Mouse (Mus musculus) liver, embryonic 16.5 days (tissue): Measurements from ENCODE around the gene Frem2. TPM values are rescaled to one million over a fixed set of nuclear protein-coding genes. Genes with fewer than 3 reads are reported as not detected.

Source experiments
- ATAC-seq: fragments of 200-750 bp; cut with Nextera tagmentation; 2 replicates; pipeline ENCODE4 v1.8.0; 2017; ENCODE audit warnings: low read depth, mild to moderate bottlenecking, moderate number of reproducible peaks, moderate library complexity
- H3K27ac ChIP-seq: fragments of 300-500 bp; sonication (generic); 2 replicates; pipeline ENCODE4 v1.5.1; 2014; ENCODE audit warnings: mild to moderate bottlenecking, low read length
- H3K27me3 ChIP-seq: fragments of 300-500 bp; sonication (generic); 2 replicates; pipeline ENCODE4 v1.6.1; 2014; ENCODE audit warnings: low read depth, low read length, mixed read lengths; ENCODE audit not compliant: control insufficient read depth, insufficient read depth
- H3K36me3 ChIP-seq: fragments of 300-500 bp; sonication (generic); 2 replicates; pipeline ENCODE4 v1.6.1; 2014; ENCODE audit warnings: mild to moderate bottlenecking; ENCODE audit not compliant: control insufficient read depth, insufficient read depth
- H3K4me1 ChIP-seq: fragments of 300-500 bp; sonication (generic); 2 replicates; pipeline ENCODE4 v1.6.1; 2014; ENCODE audit warnings: low read depth, low read length, mixed read lengths; ENCODE audit not compliant: control insufficient read depth
- H3K4me2 ChIP-seq: fragments of 300-500 bp; sonication (generic); 2 replicates; pipeline ENCODE4 v1.6.1; 2014; ENCODE audit warnings: low read depth, low read length, mixed read lengths
- H3K4me3 ChIP-seq: fragments of 300-500 bp; sonication (generic); 2 replicates; pipeline ENCODE4 v1.5.1; 2014; ENCODE audit warnings: low read depth, mild to moderate bottlenecking, low read length
- H3K9ac ChIP-seq: fragments of 300-500 bp; sonication (generic); 2 replicates; pipeline ENCODE4 v1.6.1; 2014; ENCODE audit warnings: low read depth, low read length
- H3K9me3 ChIP-seq: fragments of 300-500 bp; sonication (generic); replicated peaks from 2 replicates; pipeline ENCODE4 v1.6.1; 2016; ENCODE audit warnings: low read length; ENCODE audit not compliant: control insufficient read depth
- WGBS: fragments of 180-500 bp; shearing (Covaris S2); extraction: QIAGEN DNeasy Blood & Tissue Kit; methylation state at CpG from one replicate; pipeline ENCODE4 v1.1.7; 2014; ENCODE audit not compliant: insufficient replicate concordance; 5-methylcytosine and 5-hydroxymethylcytosine counted together
- polyA plus RNA-seq: library from polyadenylated mRNA; unstranded; fragments of >200 nt; fragmentation: Nextera tagmentation; extraction: Ambion mirVana; gene quantifications from 2 replicates; pipeline ENCODE4 v1.2.1, GENCODE M21; 2015

Gene Frem2
- polyA plus RNA-seq, 1 experiment from 2014 or later: 0.41 TPM

GRCm38 (mm10) chr3:53598153-53598800, 58.9 kb downstream of the Frem2 start:
- Histone ChIP-seq H3K36me3 (no peaks in the 10 kb centered on the region), H3K4me1 (no peaks in the 10 kb centered on the region; the same call in 1 of the 2 replicates), H3K9me3 (no peaks in the 10 kb centered on the region), H3K4me3 (no peak overlapping the region), H3K27ac (no peak overlapping the region), H3K4me2 (no peak overlapping the region), H3K27me3 (no peaks in the 10 kb centered on the region), H3K9ac (no peak overlapping the region)
- 25% methylated on average over 9 of the region's 9 CpGs for WGBS
- no peak for ATAC-seq

DNA sequence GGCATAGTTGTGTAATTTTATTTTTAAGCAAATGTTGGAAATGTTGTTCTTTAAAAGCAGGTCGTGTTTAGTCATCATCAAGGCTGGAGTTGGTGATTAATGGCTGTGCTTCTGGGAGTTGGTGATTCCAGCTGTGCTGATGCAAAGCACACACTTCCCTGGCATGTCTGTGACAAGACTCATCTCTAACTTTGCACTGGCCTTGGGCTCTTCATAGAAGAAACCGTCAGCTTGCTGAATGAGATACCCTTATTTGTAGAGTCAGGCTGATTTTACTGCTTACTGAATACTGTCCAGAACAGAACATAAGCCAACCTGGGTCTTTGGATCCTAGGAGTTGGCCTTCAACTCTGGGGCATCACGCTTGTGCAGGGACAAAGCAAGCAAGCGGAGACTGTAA, 62.7 kb downstream of the Frem2 start:
- Histone ChIP-seq H3K4me1 (no peaks in the 10 kb centered on the region; the same call in 1 of the 2 replicates), H3K27me3 (no peaks in the 10 kb centered on the region), H3K4me3 (no peak overlapping the region), H3K9ac (no peak overlapping the region), H3K27ac (no peak overlapping the region), H3K9me3 (no peaks in the 10 kb centered on the region), H3K36me3 (no peaks in the 10 kb centered on the region), H3K4me2 (no peak overlapping the region)
- WGBS: 54% methylated on average over 4 of the region's 4 CpGs
- no peak for ATAC-seq

DNA sequence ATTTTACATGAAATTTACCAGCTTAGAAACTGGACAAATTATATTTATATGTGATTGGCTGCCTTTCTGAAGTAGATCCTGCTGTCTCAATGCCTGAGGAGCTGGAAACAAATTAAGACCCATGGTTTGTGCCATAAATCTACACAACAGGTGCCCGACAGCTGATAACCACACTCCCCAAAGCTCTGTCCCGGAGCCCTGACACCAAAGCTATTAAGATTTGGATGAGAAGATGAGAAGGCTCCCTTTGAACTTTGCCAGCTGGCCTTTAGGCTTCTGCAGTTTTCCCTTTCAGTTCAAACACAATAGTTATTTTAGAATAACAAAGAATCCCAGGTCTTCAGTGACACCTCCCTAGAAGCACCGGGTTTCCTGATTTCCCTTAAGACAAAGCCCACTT, 63.4 kb downstream of the Frem2 start:
- H3K4me3 ChIP-seq: no peak overlapping the region
- 22% methylated on average over 3 of the region's 3 CpGs for WGBS
- H3K9me3 ChIP-seq: no peaks in the 10 kb centered on the region
- no peak overlapping the region for H3K9ac ChIP-seq
- H3K27ac ChIP-seq: no peak overlapping the region
- ATAC-seq: no peak
- no peak overlapping the region for H3K4me2 ChIP-seq
- H3K36me3 ChIP-seq: no peaks in the 10 kb centered on the region
- H3K4me1 ChIP-seq: no peaks in the 10 kb centered on the region; the same call in 1 of the 2 replicates
- H3K27me3 ChIP-seq: no peaks in the 10 kb centered on the region

DNA sequence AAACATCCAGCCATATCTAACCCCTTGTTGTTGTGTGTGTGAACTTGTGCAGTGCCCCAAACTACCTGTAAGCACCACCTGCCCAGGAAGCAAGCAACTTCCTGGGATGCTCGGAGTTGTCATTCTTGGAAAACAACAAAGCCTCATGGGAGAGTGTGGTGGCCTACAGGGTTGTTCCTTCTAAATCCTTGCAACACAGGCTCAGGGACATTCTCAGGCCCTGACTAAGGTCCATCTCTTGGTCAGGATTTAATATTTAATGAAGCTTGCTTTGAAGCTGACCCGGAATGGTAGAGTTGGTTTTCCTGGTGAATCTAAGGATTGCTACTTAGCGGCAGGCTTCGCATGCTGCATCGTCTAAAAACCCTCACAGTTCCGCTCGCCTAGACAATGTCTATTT, 65.1 kb downstream of the Frem2 start:
- Histone ChIP-seq H3K36me3 (no peaks in the 10 kb centered on the region), H3K4me3 (no peak overlapping the region), H3K9me3 (no peaks in the 10 kb centered on the region), H3K4me1 (no peaks in the 10 kb centered on the region), H3K27ac (no peak overlapping the region), H3K4me2 (no peak overlapping the region), H3K27me3 (no peaks in the 10 kb centered on the region), H3K9ac (no peak overlapping the region)
- ATAC-seq: no peak
- 82% methylated on average over 7 of the region's 7 CpGs for WGBS

GRCm38 (mm10) chr3:53590139-53590621, 67.0 kb downstream of the Frem2 start:
- no peak for ATAC-seq
- no peak overlapping the region for H3K27ac ChIP-seq

GRCm38 (mm10) chr3:53583248-53583647, 73.9 kb downstream of the Frem2 start:
- Histone ChIP-seq H3K27me3 (no peaks in the 10 kb centered on the region), H3K9ac (no peak overlapping the region), H3K27ac (no peak overlapping the region), H3K4me1 (no peaks in the 10 kb centered on the region), H3K36me3 (no peaks in the 10 kb centered on the region), H3K4me2 (no peak overlapping the region), H3K4me3 (no peak overlapping the region), H3K9me3 (no peaks in the 10 kb centered on the region)
- no peak for ATAC-seq
- WGBS: 61% methylated on average over 8 of the region's 8 CpGs

More at GRCm38 (mm10) chr3:53590139-53590621, 67.0 kb downstream of the Frem2 start:
- WGBS: 0% methylated on average over 2 of the region's 2 CpGs
- Histone ChIP-seq H3K27me3 (no peaks in the 10 kb centered on the region), H3K9me3 (no peaks in the 10 kb centered on the region), H3K4me2 (no peak overlapping the region), H3K4me1 (no peaks in the 10 kb centered on the region), H3K36me3 (no peaks in the 10 kb centered on the region), H3K4me3 (no peak overlapping the region), H3K9ac (no peak overlapping the region)

DNA sequence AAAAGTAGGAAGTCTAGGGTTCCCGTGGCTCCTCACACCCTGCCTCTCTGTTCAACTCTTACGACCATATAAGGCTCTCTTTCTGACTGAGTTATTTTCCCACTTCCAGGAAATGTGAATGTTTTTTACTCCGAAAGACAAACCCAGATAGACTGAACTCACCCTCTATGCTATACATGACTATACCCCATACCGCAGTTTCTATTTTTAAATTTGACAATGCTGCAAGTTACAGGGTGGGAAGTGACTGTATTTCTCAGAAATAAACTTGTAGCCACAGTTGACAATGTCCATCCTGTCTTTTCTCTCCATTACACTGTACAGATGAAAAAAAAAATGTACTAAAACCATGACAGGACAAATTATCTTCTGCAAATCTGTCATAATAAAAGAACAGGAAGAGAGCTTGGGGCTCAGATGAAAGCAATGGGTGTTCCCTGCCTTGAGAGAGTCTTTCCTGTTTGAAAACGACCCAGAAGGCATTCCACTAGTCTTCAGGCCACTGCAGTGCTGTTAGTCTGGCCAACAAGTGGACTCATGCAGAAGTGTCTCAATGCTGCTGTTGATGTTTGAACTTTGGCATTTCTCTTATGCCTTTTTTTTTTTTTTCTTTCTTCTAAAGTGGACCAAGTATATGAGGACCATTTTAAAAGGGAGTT, 76.4 kb downstream of the Frem2 start:
- Histone ChIP-seq H3K27me3 (no peaks in the 10 kb centered on the region), H3K9me3 (no peaks in the 10 kb centered on the region), H3K4me3 (no peak overlapping the region), H3K4me2 (no peak overlapping the region), H3K27ac (no peak overlapping the region), H3K4me1 (no peaks in the 10 kb centered on the region), H3K36me3 (no peaks in the 10 kb centered on the region), H3K9ac (no peak overlapping the region)
- no peak for ATAC-seq
- WGBS: 27% methylated on average over 5 of the region's 5 CpGs

DNA sequence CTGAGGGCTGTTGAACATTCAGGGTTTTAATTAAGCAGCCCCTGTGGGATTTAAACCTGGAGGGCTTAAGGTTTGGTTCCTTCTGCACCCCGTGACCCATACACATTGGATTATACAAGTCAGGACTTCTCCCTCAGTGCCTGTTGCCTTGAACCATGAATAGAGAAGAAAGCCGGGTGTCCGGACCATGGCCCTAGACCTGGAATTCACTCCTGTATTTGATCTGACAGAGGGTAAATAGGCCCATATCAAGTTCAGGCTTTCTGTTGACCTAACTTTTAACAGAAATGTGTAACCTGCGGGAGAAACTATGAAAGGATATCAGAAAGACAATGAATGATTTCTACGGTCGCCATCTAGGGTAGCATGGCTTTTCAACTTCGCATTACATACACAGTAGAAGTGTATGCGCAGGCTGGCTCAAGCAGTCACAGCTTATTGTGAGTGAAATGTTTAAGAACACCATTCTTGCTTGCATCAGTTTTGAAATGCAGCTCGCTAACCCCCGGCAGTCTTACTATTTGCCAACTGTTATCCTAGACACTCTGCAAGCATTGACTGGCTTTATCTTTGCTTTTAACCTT, 77.9 kb downstream of the Frem2 start:
- no peaks in the 10 kb centered on the region for H3K9me3 ChIP-seq
- no peaks in the 10 kb centered on the region for H3K36me3 ChIP-seq
- no peak overlapping the region for H3K27ac ChIP-seq
- 64% methylated on average over 10 of the region's 10 CpGs for WGBS
- H3K4me3 ChIP-seq: no peak overlapping the region
- H3K4me1 ChIP-seq: no peaks in the 10 kb centered on the region
- no peak for ATAC-seq
- H3K9ac ChIP-seq: no peak overlapping the region
- H3K4me2 ChIP-seq: no peak overlapping the region
- no peaks in the 10 kb centered on the region for H3K27me3 ChIP-seq
